Mouse (Mus musculus) small intestine, adult 2 months (tissue): ENCODE measurements around the gene Tepsin.

Source experiments
- CTCF ChIP-seq: fragments of 200-500 bp; IDR thresholded peaks from 2 replicates; pipeline ENCODE4 v1.5.1; 2012; ENCODE audit warnings: low read depth, mild to moderate bottlenecking, control low read depth, inconsistent platforms, low read length, moderate library complexity, mixed read lengths; ENCODE audit not compliant: insufficient replicate concordance, insufficient read length; ENCODE audit errors: extremely low read depth
- POLR2A ChIP-seq: fragments of 200-500 bp; IDR thresholded peaks from 2 replicates; pipeline ENCODE4 v1.6.1; 2012; ENCODE audit warnings: low read depth, mild to moderate bottlenecking, control low read depth, inconsistent platforms, low read length, moderate library complexity

DNA sequence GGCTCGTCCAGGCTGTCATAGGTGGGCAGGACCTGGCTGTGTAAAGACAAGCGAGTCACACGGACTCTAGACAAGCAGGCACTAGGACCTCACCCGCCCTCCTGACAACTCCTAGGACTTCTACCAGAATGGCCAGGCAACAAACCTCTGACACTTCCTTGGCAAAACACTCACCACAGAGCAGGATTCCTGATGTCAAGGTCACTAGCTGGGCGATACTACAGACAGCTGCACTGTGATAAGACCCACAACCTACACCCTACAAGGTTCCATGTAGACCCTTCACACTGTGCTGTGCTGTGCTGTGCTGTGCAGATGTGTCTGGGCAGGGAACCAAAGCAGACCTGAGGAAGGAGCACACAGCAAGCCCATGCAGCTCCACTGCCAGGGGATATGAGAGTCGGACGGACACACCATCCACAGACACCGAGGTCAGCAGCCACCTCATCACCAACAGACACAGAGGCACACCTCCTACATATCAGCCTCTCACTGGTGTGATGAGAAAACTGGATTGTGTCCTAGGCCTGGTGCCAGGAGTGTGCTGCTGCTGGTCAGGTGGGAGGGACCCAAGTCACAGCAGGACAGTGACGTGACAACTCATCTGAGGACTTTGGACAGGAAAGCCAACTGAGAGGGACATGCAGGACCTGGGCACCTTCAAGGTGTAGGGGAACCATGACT is 36.5 kb upstream of the Tepsin start:
- TF ChIP-seq POLR2A (0 out of 2 replicates have a peak, but pooled peaks have one; percentile 23), CTCF (no peak)
